Mouse (Mus musculus): Measurements from ENCODE around the gene Sirt1.
"Not testable (repeated sequence)": the region's sequence is repeated elsewhere in the genome, so short reads cannot be mapped to it uniquely, and the experiment has no call there.

Sirt1 gene

GRCm38 (mm10) chr10:63381498-63382280 is at the start of gene Sirt1:
TSS of gene Sirt1 (minus strand) at chr10:63381704.
- DNase-seq, result no peak

- peak; percentile 87 for DNase-seq
Observed at GRCm38 (mm10) chr10:63429785-63430305, 48.3 kb upstream of the Sirt1 start, which contains the start of gene Ctnna3. TSS of gene Ctnna3 (plus strand) at chr10:63430098.

- peak; percentile 99 for DNase-seq
Observed at GRCm38 (mm10) chr10:63429380-63429779, 47.9 kb upstream of the Sirt1 start.

- DNase-seq, result no peak
Observed at GRCm38 (mm10) chr10:63429023-63429340, 47.5 kb upstream of the Sirt1 start.

GRCm38 (mm10) chr10:63428243-63429022 is 46.9 kb upstream of the Sirt1 start:
- DNase-seq, result peak; percentile 24

GRCm38 (mm10) chr10:63427146-63427545 is 45.6 kb upstream of the Sirt1 start:
- no peak for DNase-seq

- DNase-seq, result no peak
Observed at GRCm38 (mm10) chr10:63424475-63424814, 42.9 kb upstream of the Sirt1 start.

GRCm38 (mm10) chr10:63423591-63424474 is 42.3 kb upstream of the Sirt1 start:
- no peak for DNase-seq

- DNase-seq, result no peak
Observed at GRCm38 (mm10) chr10:63422736-63422992, 41.2 kb upstream of the Sirt1 start.

GRCm38 (mm10) chr10:63421739-63422735 is 40.5 kb upstream of the Sirt1 start, which contains the start of gene Gm7075:
TSS of gene Gm7075 (minus strand) at chr10:63421789.
- DNase-seq, result no peak

GRCm38 (mm10) chr10:63417061-63417460 is 35.6 kb upstream of the Sirt1 start:
- no peak for DNase-seq

GRCm38 (mm10) chr10:63415850-63416249 is 34.3 kb upstream of the Sirt1 start:
- no peak for DNase-seq

GRCm38 (mm10) chr10:63415287-63415686 is 33.8 kb upstream of the Sirt1 start:
- DNase-seq, result no peak

- no peak for DNase-seq
Observed at GRCm38 (mm10) chr10:63412756-63413155, 31.3 kb upstream of the Sirt1 start.

GRCm38 (mm10) chr10:63411674-63412073 is 30.2 kb upstream of the Sirt1 start:
- not testable (repeated sequence) for DNase-seq

GRCm38 (mm10) chr10:63410162-63410956 is 28.9 kb upstream of the Sirt1 start:
- no peak for DNase-seq

- no peak for DNase-seq
Observed at GRCm38 (mm10) chr10:63403636-63404035, 22.1 kb upstream of the Sirt1 start.

- DNase-seq, result peak; percentile 32
Observed at GRCm38 (mm10) chr10:63402731-63403504, 21.4 kb upstream of the Sirt1 start.

GRCm38 (mm10) chr10:63396963-63397362 is 15.5 kb upstream of the Sirt1 start:
- no peak for DNase-seq

GRCm38 (mm10) chr10:63388948-63389347 is 7.4 kb upstream of the Sirt1 start:
- DNase-seq, result no peak
